13 mouse cellular contexts compared by ENCODE assay signal in genomic region chr4:148909566-148909965, GRCm38 (mm10).
A peak's percentile ranks its signal among the peaks of the same experiment; 100 is the strongest.
DNase-seq lines count a peak whose midpoint lies in the region; ATAC-seq and TF ChIP-seq lines count a peak whose summit lies in the region.
"Had no signal": no experiment of that assay in that cellular context is flagged by ENCODE, and none has a peak within 500 bp of the region (broad histone marks: within the 10 kb centered on the region; RNA-seq: fewer than 3 reads in every experiment).

No protein-coding gene starts in this region.

- TF ChIP-seq POLR2A in kidney, adult 2 months (IDR thresholded peaks at IDR 0.05; ENCODE audit: low read depth, low read length) = no peak

- H3K4me3 ChIP-seq in heart, embryonic 12.5 days = no peak overlapping the region
- no peak overlapping the region for H3K4me3 ChIP-seq in kidney, adult 2 months (ENCODE audit: insufficient read depth, low read depth, low read length)
- H3K4me3 ChIP-seq in limb, embryonic 10.5 days = no peak overlapping the region
- no peak overlapping the region for H3K4me3 ChIP-seq in neural tube, embryonic 13.5 days
- H3K4me3 ChIP-seq: liver, embryonic 15.5 days had no signal

- ATAC-seq in heart, embryonic 12.5 days (ENCODE audit: insufficient number of reproducible peaks, low FRiP score) = no peak
- no peak for ATAC-seq in neural tube, embryonic 13.5 days (ENCODE audit: low read depth)
- ATAC-seq: midbrain, embryonic 16.5 days had no signal

- no peaks in the 10 kb centered on the region for H3K36me3 ChIP-seq in heart, embryonic 12.5 days
- H3K36me3 ChIP-seq in kidney, adult 2 months (ENCODE audit: control insufficient read depth, insufficient read depth, low read length) = no peaks in the 10 kb centered on the region
- no peaks in the 10 kb centered on the region for H3K36me3 ChIP-seq in limb, embryonic 10.5 days
- H3K36me3 ChIP-seq in neural tube, embryonic 13.5 days = no peaks in the 10 kb centered on the region
- H3K36me3 ChIP-seq: liver, embryonic 15.5 days had no signal

- DNase-seq in heart, postnatal 10 days = no peak
- no peak for DNase-seq in kidney, adult 2 months
- no peak for DNase-seq in kidney, postnatal 10 days
- DNase-seq in limb, embryonic 10.5 days (ENCODE audit: low spot score) = no peak
- no peak for DNase-seq in cerebellum, adult 9-10 months
- DNase-seq: cerebellum, postnatal 10 days; heart, adult 18-20 months; kidney, adult 18-20 months; right cerebral cortex, adult 18-20 months had no signal

- H3K9ac ChIP-seq in heart, embryonic 12.5 days = peak overlapping the region; percentile 28
- peak overlapping the region; percentile 38; the same call in 1 of the 2 replicates for H3K9ac ChIP-seq in neural tube, embryonic 13.5 days
- H3K9ac ChIP-seq: liver, embryonic 15.5 days had no signal

- peak overlapping the region; percentile 89 for H3K27ac ChIP-seq in heart, embryonic 12.5 days (ENCODE audit: poor library complexity, severe bottlenecking)
- H3K27ac ChIP-seq in kidney, adult 2 months (ENCODE audit: insufficient read depth, low read depth, low read length) = peak overlapping the region; percentile 91
- peak overlapping the region; percentile 82 for H3K27ac ChIP-seq in limb, embryonic 10.5 days
- H3K27ac ChIP-seq in neural tube, embryonic 13.5 days (replicated peaks) = peak overlapping the region; percentile 75
- H3K27ac ChIP-seq: liver, embryonic 15.5 days had no signal

- no peaks in the 10 kb centered on the region for H3K9me3 ChIP-seq in heart, embryonic 12.5 days (replicated peaks)
- H3K9me3 ChIP-seq in limb, embryonic 10.5 days (replicated peaks) = no peaks in the 10 kb centered on the region
- H3K9me3 ChIP-seq in neural tube, embryonic 13.5 days = no peaks in the 10 kb centered on the region
- H3K9me3 ChIP-seq: liver, embryonic 15.5 days had no signal

- intact Hi-C loops in heart, postnatal 10 days (cut with DNase I) = loop anchor here (5.0 kb wide), 1 partner anchor 138 kb away; no protein-coding TSS in a partner anchor

- WGBS in heart, embryonic 12.5 days = 55% methylated on average over 11 of the region's 11 CpGs
- WGBS in kidney, adult 2 months = 63% methylated on average over 11 of the region's 11 CpGs
- 88% methylated on average over 11 of the region's 11 CpGs for WGBS in limb, embryonic 10.5 days
- 58% methylated on average over 11 of the region's 11 CpGs for WGBS in neural tube, embryonic 13.5 days

- no peak overlapping the region for H3K4me2 ChIP-seq in heart, embryonic 12.5 days
- H3K4me2 ChIP-seq in neural tube, embryonic 13.5 days = no peak overlapping the region
- H3K4me2 ChIP-seq: liver, embryonic 15.5 days had no signal

- H3K4me1 ChIP-seq in heart, embryonic 12.5 days (replicated peaks) = peaks cover 100% of the 10 kb centered on the region
- peaks cover 47% of the 10 kb centered on the region for H3K4me1 ChIP-seq in kidney, adult 2 months (ENCODE audit: control insufficient read depth, insufficient read depth, low read length)
- H3K4me1 ChIP-seq in limb, embryonic 10.5 days = peaks cover 96% of the 10 kb centered on the region
- peaks cover 98% of the 10 kb centered on the region for H3K4me1 ChIP-seq in neural tube, embryonic 13.5 days (replicated peaks)
- H3K4me1 ChIP-seq: liver, embryonic 15.5 days had no signal

- TF ChIP-seq CTCF in kidney, adult 2 months (conservative IDR thresholded peaks at IDR 0.05; ENCODE audit: insufficient read depth, insufficient read length, low read depth, low read length) = no peak

- H3K27me3 ChIP-seq in heart, embryonic 12.5 days (replicated peaks) = no peaks in the 10 kb centered on the region; the same call in 1 of the 2 replicates
- H3K27me3 ChIP-seq in kidney, adult 2 months (replicated peaks; ENCODE audit: control insufficient read depth, insufficient read depth, low read length) = no peaks in the 10 kb centered on the region
- peaks cover 50% of the 10 kb centered on the region for H3K27me3 ChIP-seq in limb, embryonic 10.5 days (ENCODE audit: low read depth, poor library complexity, severe bottlenecking)
- H3K27me3 ChIP-seq in neural tube, embryonic 13.5 days = peaks cover 59% of the 10 kb centered on the region
